Mouse (Mus musculus) kidney, adult 8-10 months (tissue): ENCODE measurements around the gene Plg.

Experiments used
- DNase-seq, 2 experiments: peaks; one replicate each; pipeline ENCODE4 v3.0.0; 2022

Plg gene

GRCm38 (mm10) chr17:12387781-12388180, 9.4 kb downstream of the Plg start:
- no peak for DNase-seq

- DNase-seq = peak; percentile 54 to 79
Measured at GRCm38 (mm10) chr17:12388239-12388638, 9.8 kb downstream of the Plg start.

GRCm38 (mm10) chr17:12396163-12396677, 17.8 kb downstream of the Plg start:
- no peak for DNase-seq

- no peak for DNase-seq
Measured at GRCm38 (mm10) chr17:12403420-12403819, 25.0 kb downstream of the Plg start.

- no peak for DNase-seq
Measured at GRCm38 (mm10) chr17:12409346-12409944, 31.0 kb downstream of the Plg start.

- DNase-seq = peak; percentile 53 to 59
Measured at GRCm38 (mm10) chr17:12412181-12412890, 33.9 kb downstream of the Plg start.

GRCm38 (mm10) chr17:12412891-12413237, 34.5 kb downstream of the Plg start:
- DNase-seq = peak; percentile 36 to 39

- DNase-seq = no peak
Measured at GRCm38 (mm10) chr17:12415031-12415735, 36.8 kb downstream of the Plg start.

GRCm38 (mm10) chr17:12415741-12416140, 37.3 kb downstream of the Plg start:
- no peak for DNase-seq

- DNase-seq = peak; percentile 58 to 85
Measured at GRCm38 (mm10) chr17:12416250-12416895, 38.0 kb downstream of the Plg start.

GRCm38 (mm10) chr17:12419491-12420079, 41.2 kb downstream of the Plg start:
- DNase-seq = no peak

- DNase-seq = no peak
Measured at GRCm38 (mm10) chr17:12420886-12421574, 42.6 kb downstream of the Plg start.

GRCm38 (mm10) chr17:12422143-12422542, 43.7 kb downstream of the Plg start:
- no peak for DNase-seq

GRCm38 (mm10) chr17:12427156-12427555, 48.7 kb downstream of the Plg start:
- no peak for DNase-seq

- no peak for DNase-seq
Measured at GRCm38 (mm10) chr17:12428369-12428768, 50.0 kb downstream of the Plg start.

GRCm38 (mm10) chr17:12431707-12432106, 53.3 kb downstream of the Plg start:
- DNase-seq = no peak

GRCm38 (mm10) chr17:12437771-12438170, 59.4 kb downstream of the Plg start:
- no peak for DNase-seq

- peak in 1 of 2 experiments; percentile 28 for DNase-seq
Measured at GRCm38 (mm10) chr17:12444561-12444960, 66.2 kb downstream of the Plg start.

GRCm38 (mm10) chr17:12451234-12451633, 72.8 kb downstream of the Plg start:
- DNase-seq = no peak

GRCm38 (mm10) chr17:12452862-12453531, 74.6 kb downstream of the Plg start:
- DNase-seq = no peak

GRCm38 (mm10) chr17:12453691-12454090, 75.3 kb downstream of the Plg start:
- no peak for DNase-seq
